Mouse (Mus musculus): ENCODE results near the gene Med16. TPM values are rescaled to one million over a fixed set of nuclear protein-coding genes. Genes with fewer than 3 reads are reported as not detected.
A peak's percentile ranks its signal among the peaks of the same experiment; 100 is the strongest.

The Med16 gene
- polyA plus RNA-seq, 1 experiment from 2014 or later, result 33.2 TPM

GRCm38 (mm10) chr10:79873715-79874289, 34.9 kb downstream of the Med16 start:
- Histone ChIP-seq H3K4me3 (ENCODE audit: low read depth, low read length) (peak overlapping the region; percentile 66), H3K27me3 (ENCODE audit: control insufficient read depth, insufficient read depth, low read length) (no peaks in the 10 kb centered on the region), H3K4me1 (ENCODE audit: control insufficient read depth, insufficient read depth, low read length) (peaks cover 24% of the 10 kb centered on the region), H3K27ac (ENCODE audit: low read depth, low read length) (peak overlapping the region; percentile 89), H3K36me3 (ENCODE audit: control insufficient read depth, insufficient read depth, low read length) (peaks cover 7% of the 10 kb centered on the region), H3K9ac (replicated peaks; ENCODE audit: low read depth, low read length) (peak overlapping the region; percentile 90), H3K4me2 (ENCODE audit: low read depth, low read length) (peak overlapping the region; percentile 85), H3K9me3 (ENCODE audit: control insufficient read depth, low read length) (no peaks in the 10 kb centered on the region)
- under 1% methylated on average over 19 of the region's 26 CpGs for WGBS
- peak; percentile 8; the same call in 1 of the 2 replicates for ATAC-seq (ENCODE audit: low read depth)

- no peaks in the 10 kb centered on the region for H3K27me3 ChIP-seq (ENCODE audit: control insufficient read depth, insufficient read depth, low read length)
- no peaks in the 10 kb centered on the region for H3K9me3 ChIP-seq (ENCODE audit: control insufficient read depth, low read length)
- ATAC-seq (ENCODE audit: low read depth), result no peak
- H3K4me3 ChIP-seq (ENCODE audit: low read depth, low read length), result peak overlapping the region; percentile 66
- peak overlapping the region; percentile 85 for H3K4me2 ChIP-seq (ENCODE audit: low read depth, low read length)
- peak overlapping the region; percentile 89 for H3K27ac ChIP-seq (ENCODE audit: low read depth, low read length)
- peak overlapping the region; percentile 90 for H3K9ac ChIP-seq (replicated peaks; ENCODE audit: low read depth, low read length)
- peaks cover 7% of the 10 kb centered on the region for H3K36me3 ChIP-seq (ENCODE audit: control insufficient read depth, insufficient read depth, low read length)
- peaks cover 24% of the 10 kb centered on the region for H3K4me1 ChIP-seq (ENCODE audit: control insufficient read depth, insufficient read depth, low read length)
- 3% methylated on average over 6 of the region's 6 CpGs for WGBS
Observed at GRCm38 (mm10) chr10:79873313-79873712, 35.4 kb downstream of the Med16 start.

GRCm38 (mm10) chr10:79872862-79873261, 35.9 kb downstream of the Med16 start:
- 42% methylated on average over 3 of the region's 3 CpGs for WGBS
- ATAC-seq (ENCODE audit: low read depth), result no peak
- Histone ChIP-seq H3K27ac (ENCODE audit: low read depth, low read length) (peak overlapping the region; percentile 89; the same call in 1 of the 2 replicates), H3K9ac (replicated peaks; ENCODE audit: low read depth, low read length) (peak overlapping the region; percentile 90), H3K27me3 (ENCODE audit: control insufficient read depth, insufficient read depth, low read length) (no peaks in the 10 kb centered on the region), H3K4me1 (ENCODE audit: control insufficient read depth, insufficient read depth, low read length) (peaks cover 24% of the 10 kb centered on the region), H3K4me2 (ENCODE audit: low read depth, low read length) (peak overlapping the region; percentile 85), H3K4me3 (ENCODE audit: low read depth, low read length) (peak overlapping the region; percentile 66), H3K36me3 (ENCODE audit: control insufficient read depth, insufficient read depth, low read length) (peaks cover 7% of the 10 kb centered on the region), H3K9me3 (ENCODE audit: control insufficient read depth, low read length) (no peaks in the 10 kb centered on the region)

GRCm38 (mm10) chr10:79871845-79872244, 36.9 kb downstream of the Med16 start:
- 91% methylated on average over 8 of the region's 8 CpGs for WGBS

DNA sequence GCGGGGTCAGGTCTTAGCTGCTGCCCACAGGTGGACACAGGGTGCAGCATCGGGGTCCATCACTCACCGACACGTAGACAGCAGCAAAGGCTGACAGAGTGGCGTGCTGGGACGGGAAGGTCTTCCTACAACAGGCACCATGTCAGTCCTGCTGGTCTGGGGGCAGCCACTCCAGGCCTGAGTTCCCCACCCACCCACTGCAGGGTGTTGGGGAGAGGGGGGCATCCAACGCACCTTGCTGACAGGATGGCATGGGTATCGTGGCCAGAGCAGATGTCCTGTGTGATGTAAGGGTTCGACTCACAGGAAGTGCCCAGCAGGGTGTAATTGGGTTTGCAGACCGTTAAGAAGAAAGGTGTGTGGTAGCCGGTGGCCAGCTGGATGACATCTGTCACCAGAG, 42.1 kb downstream of the Med16 start:
- no peak overlapping the region for H3K9ac ChIP-seq (replicated peaks; ENCODE audit: low read depth, low read length)
- no peaks in the 10 kb centered on the region for H3K9me3 ChIP-seq (ENCODE audit: control insufficient read depth, low read length)
- H3K4me1 ChIP-seq (ENCODE audit: control insufficient read depth, insufficient read depth, low read length), result peaks cover 12% of the 10 kb centered on the region
- H3K4me3 ChIP-seq (ENCODE audit: low read depth, low read length), result no peak overlapping the region
- peaks cover 52% of the 10 kb centered on the region for H3K36me3 ChIP-seq (ENCODE audit: control insufficient read depth, insufficient read depth, low read length)
- 82% methylated on average over 11 of the region's 11 CpGs for WGBS
- no peaks in the 10 kb centered on the region for H3K27me3 ChIP-seq (ENCODE audit: control insufficient read depth, insufficient read depth, low read length)
- no peak for ATAC-seq (ENCODE audit: low read depth)
- no peak overlapping the region for H3K27ac ChIP-seq (ENCODE audit: low read depth, low read length)
- no peak overlapping the region for H3K4me2 ChIP-seq (ENCODE audit: low read depth, low read length)

More at GRCm38 (mm10) chr10:79871845-79872244, 36.9 kb downstream of the Med16 start:
- Histone ChIP-seq H3K27ac (ENCODE audit: low read depth, low read length) (no peak overlapping the region), H3K27me3 (ENCODE audit: control insufficient read depth, insufficient read depth, low read length) (no peaks in the 10 kb centered on the region), H3K4me3 (ENCODE audit: low read depth, low read length) (peak overlapping the region; percentile 66; the same call in 1 of the 2 replicates), H3K4me2 (ENCODE audit: low read depth, low read length) (peak overlapping the region; percentile 85), H3K9me3 (ENCODE audit: control insufficient read depth, low read length) (no peaks in the 10 kb centered on the region), H3K36me3 (ENCODE audit: control insufficient read depth, insufficient read depth, low read length) (peaks cover 13% of the 10 kb centered on the region), H3K4me1 (ENCODE audit: control insufficient read depth, insufficient read depth, low read length) (peaks cover 24% of the 10 kb centered on the region), H3K9ac (replicated peaks; ENCODE audit: low read depth, low read length) (no peak overlapping the region)
- no peak for ATAC-seq (ENCODE audit: low read depth)

DNA sequence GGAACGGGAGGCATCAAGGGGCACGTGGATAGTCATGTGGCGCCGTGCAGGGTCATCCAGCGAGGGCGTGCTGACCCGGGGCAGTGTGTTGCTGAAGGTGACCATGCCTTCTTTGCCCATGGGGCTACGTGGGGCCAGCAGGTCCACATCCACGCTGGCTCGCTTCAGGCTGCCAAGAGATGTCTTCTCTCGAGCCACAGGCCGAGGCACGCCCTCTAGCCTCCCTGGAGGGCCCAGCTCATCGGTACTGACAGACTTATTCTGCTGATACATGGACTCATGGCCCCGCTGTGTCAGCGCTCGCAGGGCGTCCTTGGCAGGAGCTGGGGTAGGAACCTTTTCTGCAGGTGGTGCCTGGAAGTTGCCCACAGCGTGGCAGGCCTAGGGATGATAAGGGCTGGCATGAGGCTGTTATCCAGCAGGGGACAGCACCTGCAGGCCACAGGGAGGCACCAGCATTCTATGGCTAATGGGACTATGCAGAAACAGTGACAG, 42.9 kb downstream of the Med16 start:
- Histone ChIP-seq H3K9me3 (ENCODE audit: control insufficient read depth, low read length) (no peaks in the 10 kb centered on the region), H3K4me2 (ENCODE audit: low read depth, low read length) (no peak overlapping the region), H3K4me1 (ENCODE audit: control insufficient read depth, insufficient read depth, low read length) (0 out of 2 replicates have a peak, but pooled peaks cover 9% of the 10 kb centered on the region), H3K4me3 (ENCODE audit: low read depth, low read length) (no peak overlapping the region), H3K27ac (ENCODE audit: low read depth, low read length) (no peak overlapping the region), H3K9ac (replicated peaks; ENCODE audit: low read depth, low read length) (0 out of 2 replicates have a peak overlapping the region, but pooled peaks have one; percentile 3), H3K36me3 (ENCODE audit: control insufficient read depth, insufficient read depth, low read length) (peaks cover 56% of the 10 kb centered on the region), H3K27me3 (ENCODE audit: control insufficient read depth, insufficient read depth, low read length) (no peaks in the 10 kb centered on the region)
- WGBS, result 77% methylated on average over 19 of the region's 19 CpGs
- ATAC-seq (ENCODE audit: low read depth), result no peak

- 64% methylated on average over 12 of the region's 12 CpGs for WGBS
- Histone ChIP-seq H3K27ac (ENCODE audit: low read depth, low read length) (peak overlapping the region; percentile 39; the same call in 1 of the 2 replicates), H3K9me3 (ENCODE audit: control insufficient read depth, low read length) (no peaks in the 10 kb centered on the region), H3K4me1 (ENCODE audit: control insufficient read depth, insufficient read depth, low read length) (0 out of 2 replicates have a peak, but pooled peaks cover 5% of the 10 kb centered on the region), H3K9ac (replicated peaks; ENCODE audit: low read depth, low read length) (0 out of 2 replicates have a peak overlapping the region, but pooled peaks have one; percentile 3), H3K36me3 (ENCODE audit: control insufficient read depth, insufficient read depth, low read length) (peaks cover 62% of the 10 kb centered on the region), H3K27me3 (ENCODE audit: control insufficient read depth, insufficient read depth, low read length) (no peaks in the 10 kb centered on the region; the same call in 1 of the 2 replicates), H3K4me3 (ENCODE audit: low read depth, low read length) (no peak overlapping the region), H3K4me2 (ENCODE audit: low read depth, low read length) (no peak overlapping the region)
- ATAC-seq (ENCODE audit: low read depth), result peak; percentile 11; the same call in 1 of the 2 replicates
Observed at GRCm38 (mm10) chr10:79865189-79865601, 43.5 kb downstream of the Med16 start.

DNA sequence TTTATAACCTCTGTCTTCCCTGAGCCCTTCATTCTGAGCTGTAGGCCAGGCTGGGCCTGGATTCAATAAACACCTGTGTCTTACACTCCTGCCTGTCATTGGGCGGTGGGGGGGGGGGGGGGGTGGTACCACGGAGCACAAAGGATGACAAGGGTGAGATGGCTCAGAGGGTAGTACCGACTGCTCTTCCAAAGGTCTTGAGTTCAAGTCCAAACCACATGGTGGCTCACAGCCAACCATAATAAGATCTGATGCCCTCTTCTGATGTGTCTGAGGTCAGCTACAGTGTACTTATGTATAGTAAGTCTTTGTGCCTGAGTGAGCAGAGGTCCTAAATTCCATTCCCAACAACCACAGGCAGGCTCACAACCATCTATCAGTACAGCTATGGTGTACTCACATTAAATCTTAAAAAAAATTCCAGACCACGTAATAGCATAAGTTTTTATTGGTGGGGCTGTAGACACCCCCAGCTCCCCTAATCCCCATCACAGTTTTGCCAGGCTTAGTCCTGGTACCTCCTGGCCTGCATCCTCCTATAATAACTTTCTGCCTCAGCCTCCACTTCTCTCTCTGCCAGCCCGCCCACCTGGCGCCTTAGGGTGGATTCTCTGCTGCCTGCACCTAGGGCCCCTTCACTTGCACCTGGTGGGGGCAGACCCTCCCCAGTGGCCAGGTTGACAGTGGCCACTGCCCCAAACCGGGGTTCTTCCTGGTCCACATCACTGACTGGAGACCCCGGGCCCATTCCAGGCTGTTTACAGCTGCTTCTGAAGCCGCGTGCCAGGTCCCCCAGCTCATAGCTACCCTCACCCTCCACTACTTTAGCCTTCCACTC, 44.2 kb downstream of the Med16 start:
- H3K9ac ChIP-seq (replicated peaks; ENCODE audit: low read depth, low read length), result no peak overlapping the region
- 54% methylated on average over 10 of the region's 10 CpGs for WGBS
- no peak overlapping the region for H3K4me3 ChIP-seq (ENCODE audit: low read depth, low read length)
- H3K27ac ChIP-seq (ENCODE audit: low read depth, low read length), result peak overlapping the region; percentile 39
- no peaks in the 10 kb centered on the region; the same call in 1 of the 2 replicates for H3K27me3 ChIP-seq (ENCODE audit: control insufficient read depth, insufficient read depth, low read length)
- no peak overlapping the region for H3K4me2 ChIP-seq (ENCODE audit: low read depth, low read length)
- 0 out of 2 replicates have a peak, but pooled peaks cover 4% of the 10 kb centered on the region for H3K4me1 ChIP-seq (ENCODE audit: control insufficient read depth, insufficient read depth, low read length)
- peaks cover 69% of the 10 kb centered on the region for H3K36me3 ChIP-seq (ENCODE audit: control insufficient read depth, insufficient read depth, low read length)
- no peaks in the 10 kb centered on the region for H3K9me3 ChIP-seq (ENCODE audit: control insufficient read depth, low read length)
- peak; percentile 12; the same call in 1 of the 2 replicates for ATAC-seq (ENCODE audit: low read depth)
